Mouse (Mus musculus) hindbrain, embryonic 10.5 days (tissue): Measurements from ENCODE around the gene Cbx1. TPM values are rescaled to one million over a fixed set of nuclear protein-coding genes. Genes with fewer than 3 reads are reported as not detected.
A peak's percentile ranks its signal among the peaks of the same experiment; 100 is the strongest.

Experiments
- microRNA counts: library from miRNA; unstranded; fragments of <30 nt; microRNA quantifications from one replicate; lab custom pipeline; 2017
- polyA plus RNA-seq: library from polyadenylated mRNA; unstranded; fragments of >200 nt; fragmentation: Nextera tagmentation; extraction: Ambion mirVana; gene quantifications from 2 replicates; pipeline ENCODE4 v1.2.1, GENCODE M21; 2016

The Cbx1 gene
- polyA plus RNA-seq, 1 experiment from 2014 or later, result 158 TPM

MicroRNAs encoded within 50 kb of the gene (microRNA counts, 519-probe panel; counts per million panel counts)
- 4,320 counts per million, percentile 90 among the panel's probes with 10 or more counts for microRNA mmu-miR-152 (lab: Ali Mortazavi, UCI)

Other genes starting within 250 kb of the Cbx1 start
- 28.0 and 30.4 TPM in 2 replicates for gene Snx11, start 11.6 kb upstream of the Cbx1 start, polyA plus RNA-seq
- gene Nfe2l1, start 40.8 kb downstream of the Cbx1 start, polyA plus RNA-seq, result 65.7 and 71.8 TPM in 2 replicates
- gene Copz2, start 60.7 kb downstream of the Cbx1 start, polyA plus RNA-seq, result 42.9 and 44.2 TPM in 2 replicates
- gene Cdk5rap3, start 127.4 kb downstream of the Cbx1 start, polyA plus RNA-seq, result 112 and 124 TPM in 2 replicates
- 0.37 and 0.75 TPM in 2 replicates for gene Prr15l, start 139.0 kb downstream of the Cbx1 start, polyA plus RNA-seq
- 31.4 and 36.4 TPM in 2 replicates for gene Pnpo, start 154.9 kb downstream of the Cbx1 start, polyA plus RNA-seq
- 29.5 and 31.4 TPM in 2 replicates for gene Sp2, start 193.8 kb downstream of the Cbx1 start, polyA plus RNA-seq
- 1.6 and 2.3 TPM in 2 replicates for gene Sp6, start 224.3 kb downstream of the Cbx1 start, polyA plus RNA-seq
- 38.3 and 39.4 TPM in 2 replicates for gene Scrn2, start 240.8 kb downstream of the Cbx1 start, polyA plus RNA-seq